Mouse (Mus musculus) intestine, embryonic 14.5 days (tissue): ENCODE measurements at regions not wholly inside any gene's neighbourhood (a gene's known extent, or its start where the extent isn't known, plus 50 kb on each side); places are given as distances from the start of the nearest gene placed in this dataset.

Source experiments
- ATAC-seq: fragments of 200-750 bp; cut with Nextera tagmentation; replicated peaks from 2 replicates; pipeline ENCODE4 v1.8.0; 2017; ENCODE audit warnings: low read depth, moderate number of reproducible peaks, moderate TSS enrichment, moderate library complexity; ENCODE audit not compliant: low FRiP score, low TSS enrichment
- DNase-seq: peaks from one replicate; pipeline ENCODE4 v3.0.0-alpha.2; 2018; ENCODE audit warnings: low spot score
- H3K27ac ChIP-seq: fragments of 300-500 bp; sonication (generic); 2 replicates; pipeline ENCODE4 v1.5.1; 2014; ENCODE audit warnings: low read depth, mild to moderate bottlenecking, control low read depth
- H3K27me3 ChIP-seq: fragments of 300-500 bp; sonication (generic); replicated peaks from 2 replicates; pipeline ENCODE4 v1.6.1; 2014; ENCODE audit warnings: low read length, control low read depth; ENCODE audit not compliant: control insufficient read depth, insufficient read depth
- H3K36me3 ChIP-seq: fragments of 300-500 bp; sonication (generic); 2 replicates; pipeline ENCODE4 v1.6.1; 2014; ENCODE audit warnings: low read length, control low read depth; ENCODE audit not compliant: control insufficient read depth, insufficient read depth
- H3K4me1 ChIP-seq: fragments of 300-500 bp; sonication (generic); replicated peaks from 2 replicates; pipeline ENCODE4 v1.6.1; 2014; ENCODE audit warnings: low read length, control low read depth, mixed read lengths; ENCODE audit not compliant: control insufficient read depth, insufficient read depth
- H3K4me2 ChIP-seq: fragments of 300-500 bp; sonication (generic); 2 replicates; pipeline ENCODE4 v1.6.1; 2014; ENCODE audit warnings: low read length
- H3K4me3 ChIP-seq: fragments of 300-500 bp; sonication (generic); 2 replicates; pipeline ENCODE4 v1.5.1; 2014; ENCODE audit warnings: low read depth, low read length, control low read depth, mixed read lengths
- H3K9ac ChIP-seq: fragments of 300-500 bp; sonication (generic); 2 replicates; pipeline ENCODE4 v1.6.1; 2014; ENCODE audit warnings: mild to moderate bottlenecking, low read length
- H3K9me3 ChIP-seq: fragments of 300-500 bp; sonication (generic); 2 replicates; pipeline ENCODE4 v1.6.1; 2016; ENCODE audit warnings: low read length, control low read depth; ENCODE audit not compliant: control insufficient read depth
- whole genome bisulfite sequencing: fragments of 180-500 bp; shearing (Covaris S2); extraction: QIAGEN DNeasy Blood & Tissue Kit; methylation state at CpG from one replicate; pipeline ENCODE4 v1.1.7; 2014; 5-methylcytosine and 5-hydroxymethylcytosine counted together

DNA sequence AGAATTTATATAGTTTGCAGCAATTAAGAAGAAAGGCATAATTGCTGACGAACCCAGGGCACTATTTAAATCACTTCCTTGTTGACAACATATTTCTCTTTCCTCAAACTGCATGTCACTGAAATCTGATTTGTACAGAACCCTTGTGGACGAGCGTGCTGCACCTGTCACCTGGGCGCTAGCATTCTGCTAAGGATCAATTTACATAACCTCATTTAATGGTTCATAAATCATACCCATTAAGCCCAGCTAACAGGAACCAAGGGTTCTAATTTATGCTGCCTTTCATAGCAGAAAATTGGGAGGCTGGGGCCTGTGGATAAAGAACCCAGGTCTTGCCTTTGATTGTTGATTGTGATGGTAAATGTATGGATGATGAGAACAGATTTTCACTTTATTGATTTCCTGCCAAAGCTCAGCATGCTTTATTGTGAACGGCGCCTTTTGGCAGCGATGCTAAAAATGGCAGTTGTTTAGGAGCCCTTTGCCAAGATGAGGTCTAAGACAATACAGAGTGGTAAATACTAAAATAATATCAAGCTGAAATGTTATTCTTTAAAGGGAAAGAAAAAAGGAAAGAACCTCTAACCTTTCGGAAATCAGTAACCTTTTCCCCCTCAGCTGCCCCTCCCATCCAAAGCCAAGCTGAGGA, 95.4 kb downstream of the Nkx2-1 start:
- 76% methylated on average over 8 of the region's 8 CpGs for WGBS
- no peak for ATAC-seq
- Histone ChIP-seq H3K4me2 (no peak overlapping the region), H3K36me3 (no peaks in the 10 kb centered on the region), H3K4me3 (no peak overlapping the region), H3K4me1 (no peaks in the 10 kb centered on the region), H3K9ac (no peak overlapping the region), H3K9me3 (no peaks in the 10 kb centered on the region), H3K27me3 (no peaks in the 10 kb centered on the region), H3K27ac (no peak overlapping the region)
- DNase-seq, result no peak

DNA sequence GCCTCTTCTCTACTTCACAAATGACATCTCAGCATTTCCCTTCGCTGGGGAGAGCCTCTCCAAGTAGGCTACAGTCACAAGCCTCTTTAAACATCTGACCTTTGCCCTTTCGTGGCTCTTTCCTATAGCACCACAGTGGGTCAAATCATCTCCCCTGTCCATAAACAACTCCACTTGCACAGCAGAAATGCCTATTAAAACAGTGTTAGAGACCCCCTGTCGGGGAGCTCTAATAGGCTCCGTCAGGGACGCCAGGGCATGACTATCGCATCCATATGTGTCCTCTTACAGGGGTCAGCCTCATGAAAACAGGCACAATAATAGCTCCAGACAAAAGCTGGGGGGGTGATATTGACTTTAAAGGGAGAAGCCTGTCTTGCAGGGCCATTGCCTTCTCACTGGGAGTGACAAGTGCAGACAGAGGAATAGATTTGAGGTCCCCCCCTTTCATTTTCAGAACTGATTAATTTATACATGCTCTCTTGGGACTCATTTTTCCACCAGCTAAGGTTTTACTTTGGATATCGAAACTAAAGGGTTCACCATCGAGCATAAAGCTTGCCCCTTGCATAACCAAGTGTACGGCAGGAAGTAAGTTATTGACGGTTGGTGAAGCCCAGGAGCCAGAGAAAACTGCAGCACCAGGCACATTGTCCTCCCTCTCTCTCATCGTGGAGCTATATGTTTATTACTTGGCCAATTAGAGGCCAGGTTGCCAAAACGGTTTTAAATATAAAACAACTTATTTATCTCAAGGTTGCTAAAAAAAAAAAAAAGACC, 94.6 kb upstream of the Mbip start:
- Histone ChIP-seq H3K4me2 (no peak overlapping the region), H3K27ac (no peak overlapping the region), H3K27me3 (no peaks in the 10 kb centered on the region), H3K9ac (no peak overlapping the region), H3K4me1 (no peaks in the 10 kb centered on the region), H3K4me3 (no peak overlapping the region), H3K9me3 (no peaks in the 10 kb centered on the region), H3K36me3 (no peaks in the 10 kb centered on the region)
- 70% methylated on average over 12 of the region's 12 CpGs for WGBS
- no peak for ATAC-seq
- DNase-seq, result no peak

DNA sequence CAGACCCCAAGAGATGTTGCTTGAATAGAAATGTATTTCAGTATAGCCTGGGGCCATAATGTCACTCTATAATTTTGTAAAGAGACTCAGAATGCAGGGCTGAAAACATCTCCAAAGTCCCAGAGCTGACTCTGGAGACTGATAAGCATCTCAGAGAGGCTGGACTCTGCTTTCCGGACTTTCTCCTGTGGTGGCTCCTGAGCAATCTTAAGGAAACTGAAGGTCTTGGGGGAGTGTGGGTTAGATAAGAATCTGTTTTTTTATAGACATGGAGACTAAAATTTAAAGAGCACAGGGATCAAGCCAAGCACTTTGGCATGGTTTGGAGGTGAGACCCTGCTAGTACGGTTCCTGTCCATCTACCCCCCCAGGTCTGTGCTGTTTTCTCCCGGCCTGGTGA, 92.7 kb upstream of the Mbip start:
- DNase-seq (no peak), ATAC-seq (no peak)
- H3K4me2 ChIP-seq, result no peak overlapping the region
- no peak overlapping the region for H3K4me3 ChIP-seq
- no peak overlapping the region for H3K9ac ChIP-seq
- WGBS, result 70% methylated on average over 3 of the region's 3 CpGs
- H3K27me3 ChIP-seq, result no peaks in the 10 kb centered on the region
- no peaks in the 10 kb centered on the region for H3K36me3 ChIP-seq
- no peak overlapping the region for H3K27ac ChIP-seq
- no peaks in the 10 kb centered on the region for H3K9me3 ChIP-seq
- no peaks in the 10 kb centered on the region for H3K4me1 ChIP-seq

DNA sequence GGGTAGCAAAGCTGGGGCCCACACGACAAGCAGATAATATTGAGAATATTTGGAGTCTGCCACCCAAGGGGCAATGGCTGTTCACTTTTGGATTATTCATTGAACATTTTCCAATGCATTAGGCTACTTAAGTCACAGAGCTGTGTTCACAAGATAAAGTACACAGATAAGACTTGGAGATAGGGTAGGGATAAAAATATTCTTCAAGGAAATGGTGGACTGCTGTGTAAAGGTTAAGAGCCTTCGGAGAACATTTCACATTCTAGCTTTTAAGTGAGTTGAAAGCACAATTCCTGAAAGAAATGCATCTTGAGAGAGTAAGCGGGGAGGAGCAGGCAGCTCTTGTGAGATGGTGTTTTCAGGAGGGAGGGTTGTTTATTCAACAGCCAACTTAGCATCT, 92.3 kb upstream of the Mbip start:
- Histone ChIP-seq H3K4me2 (no peak overlapping the region), H3K4me3 (no peak overlapping the region), H3K36me3 (no peaks in the 10 kb centered on the region), H3K27ac (no peak overlapping the region), H3K27me3 (no peaks in the 10 kb centered on the region), H3K9me3 (no peaks in the 10 kb centered on the region), H3K4me1 (no peaks in the 10 kb centered on the region), H3K9ac (no peak overlapping the region)
- whole genome bisulfite sequencing, result 57% methylated on average over 3 of the region's 3 CpGs
- DNase-seq (no peak), ATAC-seq (no peak)

DNA sequence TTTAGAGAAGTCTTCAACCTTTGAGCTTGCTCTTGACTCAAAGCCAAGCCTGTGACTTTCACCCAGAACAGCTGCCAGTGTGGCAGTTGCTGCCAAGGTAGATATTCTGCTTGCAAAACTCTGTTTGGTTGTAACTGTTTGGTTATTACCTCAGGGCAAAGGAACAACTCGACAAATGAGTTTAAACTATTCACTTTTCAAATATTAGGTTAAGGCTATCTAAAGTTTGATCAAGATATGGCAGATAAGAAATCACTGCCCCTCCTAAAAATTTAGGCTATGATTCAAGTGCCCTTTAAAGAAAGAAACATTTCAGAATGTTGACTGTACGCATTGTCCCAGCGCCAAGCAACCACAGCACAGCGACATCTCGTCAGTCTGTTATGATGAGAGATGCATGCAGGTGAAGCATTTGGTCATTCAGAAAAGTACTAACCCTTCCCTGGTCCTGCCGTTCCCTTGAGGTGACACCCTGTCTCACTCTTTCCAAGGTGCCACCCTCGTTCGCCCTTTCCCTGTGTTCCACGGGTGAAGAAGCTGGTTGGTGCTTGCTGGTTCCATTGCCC, 81.1 kb upstream of the Mbip start:
- H3K27me3 ChIP-seq, result no peaks in the 10 kb centered on the region
- H3K9ac ChIP-seq, result no peak overlapping the region
- DNase-seq (no peak), ATAC-seq (no peak)
- 74% methylated on average over 9 of the region's 9 CpGs for WGBS
- no peak overlapping the region for H3K27ac ChIP-seq
- H3K4me2 ChIP-seq, result no peak overlapping the region
- no peaks in the 10 kb centered on the region for H3K4me1 ChIP-seq
- H3K36me3 ChIP-seq, result no peaks in the 10 kb centered on the region
- H3K4me3 ChIP-seq, result no peak overlapping the region
- H3K9me3 ChIP-seq, result no peaks in the 10 kb centered on the region

DNA sequence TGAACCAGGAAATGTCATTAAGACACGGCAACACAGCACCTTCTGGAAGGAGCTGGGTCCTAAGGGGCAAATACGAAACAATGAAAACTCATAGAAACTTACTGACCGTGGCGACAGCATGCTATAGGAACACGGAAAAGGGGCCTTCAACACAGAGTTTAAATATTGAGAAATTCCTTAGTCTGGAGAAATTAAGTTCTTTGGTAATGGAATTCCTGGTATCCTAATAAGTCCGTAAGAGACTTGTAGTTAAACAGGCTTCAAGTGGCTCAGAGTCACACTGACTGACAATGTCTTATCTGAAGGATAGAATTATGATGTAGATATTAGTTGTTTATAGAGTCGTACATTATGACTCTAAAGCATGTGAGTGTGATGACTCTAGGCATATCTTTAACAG, 70.4 kb upstream of the Mbip start:
- no peaks in the 10 kb centered on the region for H3K36me3 ChIP-seq
- no peak overlapping the region for H3K27ac ChIP-seq
- ATAC-seq (no peak), DNase-seq (no peak)
- H3K9me3 ChIP-seq, result no peaks in the 10 kb centered on the region
- H3K9ac ChIP-seq, result no peak overlapping the region
- H3K4me1 ChIP-seq, result no peaks in the 10 kb centered on the region
- no peak overlapping the region for H3K4me2 ChIP-seq
- no peak overlapping the region for H3K4me3 ChIP-seq
- no peaks in the 10 kb centered on the region for H3K27me3 ChIP-seq
- WGBS, result 86% methylated on average over 7 of the region's 7 CpGs

DNA sequence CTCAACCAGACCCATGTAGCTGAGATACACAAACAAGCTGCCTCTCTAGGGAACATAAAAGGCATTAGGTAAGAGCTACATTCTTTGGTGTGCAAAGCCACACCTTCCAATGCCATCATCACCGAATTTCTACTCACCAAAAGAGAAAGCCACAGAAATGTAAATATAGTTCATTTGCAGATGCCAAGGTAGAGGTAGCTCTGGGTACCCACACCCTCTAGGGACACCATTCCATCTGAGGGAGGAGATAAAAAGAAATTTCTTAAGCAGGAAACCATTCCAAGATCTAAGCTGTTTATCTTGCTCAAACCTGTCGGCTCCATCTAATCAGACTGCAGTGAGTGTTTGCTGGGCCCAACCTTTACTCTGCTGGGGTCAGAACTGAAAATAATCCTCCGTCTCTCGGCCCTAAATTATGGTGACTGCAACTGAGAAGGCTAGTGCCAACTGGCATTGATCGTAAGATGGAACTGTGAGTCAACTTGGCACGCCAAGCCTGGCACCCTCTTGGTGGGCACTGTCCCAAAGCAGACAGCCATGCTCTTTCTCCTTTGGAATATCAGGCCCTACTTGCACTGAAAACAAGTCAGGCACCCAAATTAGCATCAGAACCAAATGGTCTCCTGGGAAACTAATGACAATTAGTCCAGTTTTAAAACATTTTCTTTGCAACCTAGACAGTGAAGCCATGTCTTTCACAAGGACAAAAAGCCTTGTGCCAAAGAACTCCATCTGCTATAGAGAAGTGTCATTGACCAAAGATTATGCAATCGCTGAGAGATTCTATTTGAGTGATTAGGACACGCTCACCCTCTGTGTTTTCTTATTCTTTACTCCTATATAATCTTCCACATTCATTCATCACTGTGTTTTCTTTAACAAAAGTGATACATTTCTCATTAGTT, 69.4 kb upstream of the Mbip start:
- H3K27me3 ChIP-seq, result no peaks in the 10 kb centered on the region
- H3K36me3 ChIP-seq, result no peaks in the 10 kb centered on the region
- H3K9me3 ChIP-seq, result no peaks in the 10 kb centered on the region
- H3K9ac ChIP-seq, result no peak overlapping the region
- 76% methylated on average over 8 of the region's 8 CpGs for WGBS
- H3K27ac ChIP-seq, result no peak overlapping the region
- no peak overlapping the region for H3K4me3 ChIP-seq
- no peaks in the 10 kb centered on the region for H3K4me1 ChIP-seq
- no peak for DNase-seq
- no peak for ATAC-seq
- H3K4me2 ChIP-seq, result no peak overlapping the region

DNA sequence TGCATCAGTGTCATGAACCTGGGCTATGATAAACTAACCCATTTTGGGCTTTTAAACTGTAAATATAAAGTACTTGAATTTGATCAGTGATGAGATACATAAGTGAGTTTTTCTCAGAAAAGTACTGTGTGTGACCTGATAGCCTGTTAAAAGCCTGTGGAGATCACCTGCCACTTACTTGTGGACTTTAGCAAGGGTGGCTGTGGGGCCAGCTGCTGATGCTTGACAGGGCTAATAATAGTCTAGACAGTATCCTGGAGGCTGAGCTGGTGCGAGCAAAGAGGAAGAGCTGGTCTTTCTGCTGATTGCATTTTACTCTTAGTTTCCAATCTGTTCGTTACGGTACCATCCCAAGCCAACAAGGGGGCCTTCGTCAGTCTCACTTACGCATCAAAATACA, 60.0 kb upstream of the Mbip start:
- no peak overlapping the region for H3K9ac ChIP-seq
- no peak overlapping the region for H3K27ac ChIP-seq
- DNase-seq (no peak), ATAC-seq (no peak)
- no peak overlapping the region for H3K4me2 ChIP-seq
- H3K4me3 ChIP-seq, result no peak overlapping the region
- no peaks in the 10 kb centered on the region for H3K27me3 ChIP-seq
- H3K4me1 ChIP-seq, result no peaks in the 10 kb centered on the region
- no peaks in the 10 kb centered on the region for H3K36me3 ChIP-seq
- 86% methylated on average over 5 of the region's 5 CpGs for WGBS
- no peaks in the 10 kb centered on the region for H3K9me3 ChIP-seq
